Mouse (Mus musculus): ENCODE measurements at regions not wholly inside any gene's neighbourhood (a gene's known extent, or its start where the extent isn't known, plus 50 kb on each side); places are given as distances from the start of the nearest gene placed in this dataset.

- no peaks in the 10 kb centered on the region for H3K4me1 ChIP-seq (replicated peaks; ENCODE audit: control insufficient read depth, insufficient read depth, low read length)
- TF ChIP-seq CTCF (IDR thresholded peaks at IDR 0.05; ENCODE audit: borderline replicate concordance, control insufficient read depth, extremely low read depth, insufficient read depth, low read length, poor library complexity) (no peak), POLR2A (IDR thresholded peaks at IDR 0.05; ENCODE audit: control insufficient read depth, extremely low read depth, insufficient read depth, low read length, poor library complexity) (no peak)
- WGBS = 96% methylated on average over 8 of the region's 8 CpGs
- H3K4me3 ChIP-seq (ENCODE audit: control insufficient read depth, insufficient read depth, low read length) = no peak overlapping the region
- H3K27ac ChIP-seq (ENCODE audit: control insufficient read depth, insufficient read depth, low read length) = no peak overlapping the region
- DNase-seq = no peak
- H3K36me3 ChIP-seq (ENCODE audit: control insufficient read depth, insufficient read depth, low read length) = no peaks in the 10 kb centered on the region
- no peaks in the 10 kb centered on the region for H3K27me3 ChIP-seq (ENCODE audit: control insufficient read depth, insufficient read depth, low read length)
Observed at GRCm38 (mm10) chr12:51185751-51186150, 162.1 kb upstream of the G2e3 start.

GRCm38 (mm10) chr12:51174906-51175756 lies 172.7 kb upstream of the G2e3 start:
- Histone ChIP-seq H3K4me1 (replicated peaks; ENCODE audit: control insufficient read depth, insufficient read depth, low read length) (no peaks in the 10 kb centered on the region), H3K4me3 (ENCODE audit: control insufficient read depth, insufficient read depth, low read length) (no peak overlapping the region), H3K36me3 (ENCODE audit: control insufficient read depth, insufficient read depth, low read length) (no peaks in the 10 kb centered on the region), H3K27me3 (ENCODE audit: control insufficient read depth, insufficient read depth, low read length) (no peaks in the 10 kb centered on the region), H3K27ac (ENCODE audit: control insufficient read depth, insufficient read depth, low read length) (no peak overlapping the region)
- DNase-seq = no peak
- 79% methylated on average over 16 of the region's 16 CpGs for WGBS
- TF ChIP-seq CTCF (IDR thresholded peaks at IDR 0.05; ENCODE audit: borderline replicate concordance, control insufficient read depth, extremely low read depth, insufficient read depth, low read length, poor library complexity) = no peak
- TF ChIP-seq POLR2A (IDR thresholded peaks at IDR 0.05; ENCODE audit: control insufficient read depth, extremely low read depth, insufficient read depth, low read length, poor library complexity) = no peak

GRCm38 (mm10) chr12:51165186-51165585 lies 182.7 kb upstream of the G2e3 start:
- no peaks in the 10 kb centered on the region for H3K4me1 ChIP-seq (replicated peaks; ENCODE audit: control insufficient read depth, insufficient read depth, low read length)
- no peak for TF ChIP-seq CTCF (IDR thresholded peaks at IDR 0.05; ENCODE audit: borderline replicate concordance, control insufficient read depth, extremely low read depth, insufficient read depth, low read length, poor library complexity)
- no peak for TF ChIP-seq POLR2A (IDR thresholded peaks at IDR 0.05; ENCODE audit: control insufficient read depth, extremely low read depth, insufficient read depth, low read length, poor library complexity)
- H3K36me3 ChIP-seq (ENCODE audit: control insufficient read depth, insufficient read depth, low read length) = no peaks in the 10 kb centered on the region
- no peak overlapping the region for H3K4me3 ChIP-seq (ENCODE audit: control insufficient read depth, insufficient read depth, low read length)
- no peak overlapping the region for H3K27ac ChIP-seq (ENCODE audit: control insufficient read depth, insufficient read depth, low read length)
- DNase-seq = no peak
- WGBS = 88% methylated on average over 7 of the region's 7 CpGs
- H3K27me3 ChIP-seq (ENCODE audit: control insufficient read depth, insufficient read depth, low read length) = no peaks in the 10 kb centered on the region

GRCm38 (mm10) chr12:51160995-51161394 lies 186.9 kb upstream of the G2e3 start:
- Histone ChIP-seq H3K36me3 (ENCODE audit: control insufficient read depth, insufficient read depth, low read length) (no peaks in the 10 kb centered on the region), H3K4me3 (ENCODE audit: control insufficient read depth, insufficient read depth, low read length) (no peak overlapping the region), H3K27ac (ENCODE audit: control insufficient read depth, insufficient read depth, low read length) (no peak overlapping the region), H3K4me1 (replicated peaks; ENCODE audit: control insufficient read depth, insufficient read depth, low read length) (no peaks in the 10 kb centered on the region), H3K27me3 (ENCODE audit: control insufficient read depth, insufficient read depth, low read length) (no peaks in the 10 kb centered on the region)
- TF ChIP-seq POLR2A (IDR thresholded peaks at IDR 0.05; ENCODE audit: control insufficient read depth, extremely low read depth, insufficient read depth, low read length, poor library complexity) = no peak
- TF ChIP-seq CTCF (IDR thresholded peaks at IDR 0.05; ENCODE audit: borderline replicate concordance, control insufficient read depth, extremely low read depth, insufficient read depth, low read length, poor library complexity) = no peak
- WGBS = 94% methylated on average over 1 of the region's 1 CpGs
- DNase-seq = no peak

DNA sequence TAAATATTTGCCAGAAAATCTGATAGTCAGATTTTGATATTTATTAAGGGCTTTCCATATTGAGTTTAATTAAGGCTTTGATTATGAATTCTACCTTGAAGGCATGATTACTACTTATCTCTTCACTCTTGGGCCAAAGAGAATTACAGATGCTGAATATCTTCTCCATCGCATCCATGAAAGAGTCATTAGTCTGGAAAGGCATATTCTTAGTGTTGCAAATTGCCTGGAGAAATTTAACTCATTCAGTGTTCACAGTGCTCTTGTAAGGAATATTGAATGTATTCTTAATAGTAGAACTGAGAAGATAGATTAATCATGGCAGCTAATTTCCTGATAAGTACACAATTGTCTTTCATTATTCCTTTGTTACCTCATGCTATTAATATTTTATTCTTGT lies 187.7 kb upstream of the G2e3 start:
- no peak for TF ChIP-seq POLR2A (IDR thresholded peaks at IDR 0.05; ENCODE audit: control insufficient read depth, extremely low read depth, insufficient read depth, low read length, poor library complexity)
- no peak for TF ChIP-seq CTCF (IDR thresholded peaks at IDR 0.05; ENCODE audit: borderline replicate concordance, control insufficient read depth, extremely low read depth, insufficient read depth, low read length, poor library complexity)
- Histone ChIP-seq H3K27ac (ENCODE audit: control insufficient read depth, insufficient read depth, low read length) (no peak overlapping the region), H3K36me3 (ENCODE audit: control insufficient read depth, insufficient read depth, low read length) (no peaks in the 10 kb centered on the region), H3K4me1 (replicated peaks; ENCODE audit: control insufficient read depth, insufficient read depth, low read length) (no peaks in the 10 kb centered on the region), H3K4me3 (ENCODE audit: control insufficient read depth, insufficient read depth, low read length) (no peak overlapping the region), H3K27me3 (ENCODE audit: control insufficient read depth, insufficient read depth, low read length) (no peaks in the 10 kb centered on the region)
- WGBS = 91% methylated on average over 1 of the region's 1 CpGs
- no peak for DNase-seq

- no peak overlapping the region for H3K4me3 ChIP-seq (ENCODE audit: control insufficient read depth, insufficient read depth, low read length)
- no peak for TF ChIP-seq CTCF (IDR thresholded peaks at IDR 0.05; ENCODE audit: borderline replicate concordance, control insufficient read depth, extremely low read depth, insufficient read depth, low read length, poor library complexity)
- no peak for TF ChIP-seq POLR2A (IDR thresholded peaks at IDR 0.05; ENCODE audit: control insufficient read depth, extremely low read depth, insufficient read depth, low read length, poor library complexity)
- 81% methylated on average over 8 of the region's 8 CpGs for WGBS
- H3K27ac ChIP-seq (ENCODE audit: control insufficient read depth, insufficient read depth, low read length) = no peak overlapping the region
- H3K36me3 ChIP-seq (ENCODE audit: control insufficient read depth, insufficient read depth, low read length) = no peaks in the 10 kb centered on the region
- H3K4me1 ChIP-seq (replicated peaks; ENCODE audit: control insufficient read depth, insufficient read depth, low read length) = no peaks in the 10 kb centered on the region
- no peaks in the 10 kb centered on the region for H3K27me3 ChIP-seq (ENCODE audit: control insufficient read depth, insufficient read depth, low read length)
- DNase-seq = no peak
Observed at GRCm38 (mm10) chr12:51147963-51148362, 199.9 kb upstream of the G2e3 start.
